Mouse (Mus musculus) testis, adult 2 months (tissue): ENCODE data around the gene Tnk1.

Experiments used
- CTCF ChIP-seq: fragments of 200-500 bp; IDR thresholded peaks from 2 replicates; pipeline ENCODE4 v1.5.1; 2012; ENCODE audit warnings: low read depth, mild to moderate bottlenecking, inconsistent platforms, low read length, moderate library complexity; ENCODE audit not compliant: control insufficient read depth, insufficient read depth, insufficient replicate concordance
- POLR2A ChIP-seq: fragments of 200-500 bp; IDR thresholded peaks from 2 replicates; pipeline ENCODE4 v1.6.1; 2012; ENCODE audit warnings: low read depth, mild to moderate bottlenecking, inconsistent platforms, low read length, moderate library complexity; ENCODE audit not compliant: control insufficient read depth

- TF ChIP-seq POLR2A (no peak), CTCF (no peak)
Observed at GRCm38 (mm10) chr11:69803328-69803727, 55.2 kb downstream of the Tnk1 start.
